Mouse (Mus musculus) ES-Bruce4 (cell line): Measurements from ENCODE around the gene Frmd4a. TPM values are rescaled to one million over a fixed set of nuclear protein-coding genes. Genes with fewer than 3 reads are reported as not detected.

Experiments used
- H3K27ac ChIP-seq: 2 replicates; pipeline ENCODE4 v1.5.1; 2012; ENCODE audit warnings: low read length, inconsistent platforms; ENCODE audit not compliant: insufficient read depth
- H3K27me3 ChIP-seq: 2 replicates; pipeline ENCODE4 v1.6.1; 2012; ENCODE audit warnings: mild to moderate bottlenecking, low read length, inconsistent platforms; ENCODE audit not compliant: control insufficient read depth, poor library complexity, insufficient read depth, severe bottlenecking
- H3K36me3 ChIP-seq: 2 replicates; pipeline ENCODE4 v1.6.1; 2012; ENCODE audit warnings: inconsistent platforms, mild to moderate bottlenecking, low read length, moderate library complexity; ENCODE audit not compliant: control insufficient read depth, poor library complexity, insufficient read depth, severe bottlenecking
- H3K4me1 ChIP-seq: one replicate; pipeline ENCODE4 v1.8.1; 2011; ENCODE audit warnings: low read length; ENCODE audit not compliant: control insufficient read depth, insufficient read depth
- H3K4me3 ChIP-seq: 2 replicates; pipeline ENCODE4 v1.5.1; 2011; ENCODE audit warnings: low read depth, mild to moderate bottlenecking, low read length
- H3K9ac ChIP-seq: 2 replicates; pipeline ENCODE4 v1.6.1; 2012; ENCODE audit warnings: low read depth, mild to moderate bottlenecking, inconsistent platforms; ENCODE audit not compliant: poor library complexity, severe bottlenecking
- H3K9me3 ChIP-seq: replicated peaks from 2 replicates; pipeline ENCODE4 v1.6.1; 2012; ENCODE audit warnings: mild to moderate bottlenecking, low read length, inconsistent platforms; ENCODE audit not compliant: control insufficient read depth, poor library complexity, insufficient read depth, severe bottlenecking
- CTCF ChIP-seq: IDR thresholded peaks from one replicate; pipeline ENCODE4 v1.8.1; 2011; ENCODE audit warnings: low read depth, low read length
- EP300 ChIP-seq: IDR thresholded peaks from 2 replicates; pipeline ENCODE4 v1.6.1; 2011; ENCODE audit warnings: low read depth, low read length; ENCODE audit not compliant: insufficient read depth
- POLR2A ChIP-seq: IDR thresholded peaks from one replicate; pipeline ENCODE4 v1.8.1; 2011; ENCODE audit warnings: low read length; ENCODE audit not compliant: insufficient read depth
- polyA plus RNA-seq: library from polyadenylated mRNA; stranded (reverse); fragments of >200 nt; gene quantifications from 2 replicates; pipeline ENCODE4 v1.2.4, GENCODE M21; 2011; ENCODE audit warnings: low read depth; ENCODE audit not compliant: missing spikeins, insufficient read depth, insufficient read length

The Frmd4a gene
- polyA plus RNA-seq, 1 experiment, result 5.6 TPM

DNA sequence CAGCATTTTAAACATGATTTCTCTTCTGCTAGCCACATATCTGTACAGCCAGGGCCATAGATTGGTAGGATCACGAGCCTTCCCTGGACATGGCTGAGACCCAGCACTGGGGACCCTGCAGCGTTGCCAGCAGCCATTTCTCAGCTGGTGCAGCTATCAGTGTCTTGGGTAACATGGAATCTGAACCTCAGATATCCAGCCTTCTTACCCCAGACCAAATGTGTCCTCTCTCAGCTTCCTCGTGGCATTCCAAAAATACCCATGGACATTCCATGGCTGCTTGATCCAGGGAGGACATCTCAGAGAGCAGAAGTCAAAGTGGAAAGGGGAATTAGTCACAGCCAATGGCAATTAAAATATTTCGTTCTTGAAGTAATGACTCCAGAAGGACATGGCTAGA lies 321.6 kb downstream of the Frmd4a start:
- Histone ChIP-seq H3K9me3 (no peaks in the 10 kb centered on the region), H3K9ac (no peak overlapping the region), H3K27ac (no peak overlapping the region), H3K36me3 (no peaks in the 10 kb centered on the region), H3K4me1 (no peaks in the 10 kb centered on the region), H3K4me3 (no peak overlapping the region), H3K27me3 (no peaks in the 10 kb centered on the region; the same call in 1 of the 2 replicates)
- TF ChIP-seq CTCF (no peak), POLR2A (no peak), EP300 (no peak)

DNA sequence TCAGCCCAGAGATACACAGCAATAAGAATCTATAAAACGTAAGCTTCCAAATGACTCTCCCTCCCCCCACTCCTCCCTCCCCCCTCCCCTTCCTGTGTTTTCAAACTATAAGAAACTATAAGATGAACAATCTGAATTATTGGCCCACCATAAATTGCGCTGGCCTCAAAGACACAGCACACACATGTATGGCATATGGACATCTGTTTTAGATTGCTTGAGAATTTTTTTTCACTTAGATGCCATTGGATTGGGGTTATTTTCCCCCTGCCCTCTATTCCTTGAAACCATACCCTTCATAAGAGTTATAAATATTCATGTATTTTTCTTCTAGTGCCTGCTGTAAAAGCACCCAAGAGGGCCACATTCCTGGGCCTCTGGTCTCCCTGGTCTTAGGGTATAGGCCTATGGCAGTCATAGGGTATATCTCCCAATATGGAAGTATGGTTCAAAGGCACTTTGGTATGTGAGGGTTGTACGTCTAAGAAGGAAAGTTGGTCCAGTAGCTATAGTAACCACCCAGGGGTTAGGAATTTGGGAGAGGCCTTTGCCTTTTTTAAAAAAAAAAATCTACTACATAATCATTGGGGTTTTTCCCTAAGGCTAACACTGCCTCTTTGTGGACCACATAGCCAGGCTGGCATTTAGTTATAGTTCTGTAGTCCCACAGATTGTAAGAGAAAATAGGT lies 322.2 kb downstream of the Frmd4a start:
- H3K27ac ChIP-seq, result no peak overlapping the region
- no peaks in the 10 kb centered on the region; the same call in 1 of the 2 replicates for H3K27me3 ChIP-seq
- no peaks in the 10 kb centered on the region for H3K9me3 ChIP-seq
- H3K9ac ChIP-seq, result no peak overlapping the region
- TF ChIP-seq POLR2A (no peak), CTCF (no peak), EP300 (no peak)
- no peaks in the 10 kb centered on the region for H3K36me3 ChIP-seq
- no peaks in the 10 kb centered on the region for H3K4me1 ChIP-seq
- H3K4me3 ChIP-seq, result no peak overlapping the region

DNA sequence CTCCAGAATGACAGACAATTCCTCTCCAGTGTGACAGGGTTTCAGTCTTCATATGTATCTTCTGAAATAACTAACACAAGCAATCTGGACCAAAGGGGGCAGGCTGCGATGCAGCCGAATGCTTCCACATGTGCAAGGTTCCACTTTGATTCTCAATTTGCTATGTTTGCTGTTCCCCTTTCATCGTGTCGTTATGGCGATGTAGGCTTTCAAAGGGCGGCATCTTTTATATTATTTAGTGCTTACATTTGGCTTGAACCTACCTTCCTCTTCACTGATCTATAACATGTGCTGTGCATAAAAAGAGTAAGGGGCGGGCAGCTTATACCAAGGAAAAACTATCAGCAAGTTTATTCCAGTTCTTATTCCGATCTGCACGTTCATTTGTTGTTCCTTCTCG lies 322.9 kb downstream of the Frmd4a start:
- Histone ChIP-seq H3K9ac (no peak overlapping the region), H3K27ac (no peak overlapping the region), H3K36me3 (no peaks in the 10 kb centered on the region), H3K4me1 (peaks cover 3% of the 10 kb centered on the region), H3K4me3 (no peak overlapping the region), H3K9me3 (no peaks in the 10 kb centered on the region), H3K27me3 (no peaks in the 10 kb centered on the region; the same call in 1 of the 2 replicates)
- no peak for TF ChIP-seq POLR2A
- no peak for TF ChIP-seq EP300
- TF ChIP-seq CTCF, result no peak

GRCm38 (mm10) chr2:4341141-4341540 lies 323.6 kb downstream of the Frmd4a start:
- Histone ChIP-seq H3K4me3 (no peak overlapping the region), H3K27ac (no peak overlapping the region), H3K4me1 (peaks cover 4% of the 10 kb centered on the region), H3K36me3 (no peaks in the 10 kb centered on the region), H3K9me3 (no peaks in the 10 kb centered on the region), H3K27me3 (no peaks in the 10 kb centered on the region; the same call in 1 of the 2 replicates), H3K9ac (no peak overlapping the region)
- TF ChIP-seq CTCF (no peak), EP300 (no peak), POLR2A (no peak)

DNA sequence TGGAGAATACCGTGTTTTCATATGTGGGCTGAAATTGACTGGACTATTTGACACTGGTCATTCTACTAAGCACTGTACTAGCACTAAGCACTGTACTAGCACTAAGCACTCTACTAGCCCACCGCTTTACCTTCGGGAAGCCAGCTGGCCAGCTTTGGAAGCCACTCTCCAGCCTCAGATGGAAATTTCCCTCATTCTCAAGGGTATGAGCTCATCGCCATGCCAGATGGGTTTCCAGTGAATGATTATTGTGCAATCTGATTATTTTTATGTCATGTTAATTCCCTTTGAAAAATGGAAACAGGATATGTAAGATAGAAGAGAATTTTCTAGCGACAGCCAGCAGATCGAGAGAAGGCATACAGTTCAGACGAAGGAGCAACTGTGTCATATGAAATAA lies 324.5 kb downstream of the Frmd4a start:
- Histone ChIP-seq H3K9me3 (no peaks in the 10 kb centered on the region), H3K4me3 (no peak overlapping the region), H3K27ac (no peak overlapping the region), H3K4me1 (peaks cover 4% of the 10 kb centered on the region), H3K27me3 (no peaks in the 10 kb centered on the region; the same call in 1 of the 2 replicates), H3K36me3 (no peaks in the 10 kb centered on the region), H3K9ac (no peak overlapping the region)
- TF ChIP-seq POLR2A, result no peak
- no peak for TF ChIP-seq CTCF
- no peak for TF ChIP-seq EP300

DNA sequence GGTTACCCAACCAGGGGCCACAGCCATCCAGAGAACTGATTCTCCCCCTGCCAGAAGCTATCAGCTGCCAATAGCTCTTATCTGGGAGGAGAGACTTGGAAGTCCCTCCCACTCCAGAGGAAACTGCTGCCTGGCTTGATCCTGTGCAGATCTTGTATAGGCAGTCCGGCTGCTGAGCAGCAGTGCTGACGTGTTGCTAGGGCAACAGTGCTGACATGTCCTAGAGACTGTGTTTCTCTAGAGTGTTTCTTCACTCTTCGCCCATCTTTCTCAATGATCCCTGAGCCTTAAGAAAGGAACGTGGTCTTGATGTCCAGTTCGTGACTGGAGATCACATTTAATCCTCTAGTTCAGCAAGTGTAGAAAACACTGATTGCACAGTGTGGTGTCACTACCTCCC lies 326.9 kb downstream of the Frmd4a start:
- no peak overlapping the region for H3K27ac ChIP-seq

More for the DNA sequence above, 326.9 kb downstream of the Frmd4a start:
- TF ChIP-seq EP300 (no peak), POLR2A (no peak), CTCF (no peak)
- peaks cover 4% of the 10 kb centered on the region for H3K4me1 ChIP-seq
- H3K9me3 ChIP-seq, result no peaks in the 10 kb centered on the region
- H3K36me3 ChIP-seq, result no peaks in the 10 kb centered on the region
- H3K4me3 ChIP-seq, result no peak overlapping the region
- no peak overlapping the region for H3K9ac ChIP-seq
- H3K27me3 ChIP-seq, result no peaks in the 10 kb centered on the region; the same call in 1 of the 2 replicates
